Mouse (Mus musculus) hindbrain, embryonic 11.5 days (tissue): ENCODE measurements at regions not wholly inside any gene's neighbourhood (a gene's known extent, or its start where the extent isn't known, plus 50 kb on each side); places are given as distances from the start of the nearest gene placed in this dataset.
"Not testable (repeated sequence)": the region's sequence is repeated elsewhere in the genome, so short reads cannot be mapped to it uniquely, and the experiment has no call there.

ENCODE experiments used
- ATAC-seq: fragments of 200-750 bp; cut with Nextera tagmentation; 2 replicates; pipeline ENCODE4 v1.8.0; 2017; ENCODE audit warnings: mild to moderate bottlenecking, moderate TSS enrichment, moderate library complexity; ENCODE audit not compliant: low FRiP score
- DNase-seq: peaks from one replicate; pipeline ENCODE4 v3.0.0-alpha.2; 2015; ENCODE audit warnings: low spot score
- H3K27ac ChIP-seq: fragments of 300-500 bp; sonication (generic); 2 replicates; pipeline ENCODE4 v1.5.1; 2014; ENCODE audit warnings: mild to moderate bottlenecking, low read depth, low read length
- H3K27me3 ChIP-seq: fragments of 300-500 bp; sonication (generic); 2 replicates; pipeline ENCODE4 v1.6.1; 2014; ENCODE audit warnings: mild to moderate bottlenecking, low read length, moderate library complexity, mixed read lengths; ENCODE audit not compliant: control insufficient read depth, insufficient read depth
- H3K36me3 ChIP-seq: fragments of 300-500 bp; sonication (generic); 2 replicates; pipeline ENCODE4 v1.6.1; 2014; ENCODE audit warnings: mild to moderate bottlenecking, low read length, moderate library complexity, mixed read lengths; ENCODE audit not compliant: control insufficient read depth, insufficient read depth
- H3K4me1 ChIP-seq: fragments of 300-500 bp; sonication (generic); replicated peaks from 2 replicates; pipeline ENCODE4 v1.6.1; 2014; ENCODE audit warnings: low read length, mixed read lengths; ENCODE audit not compliant: control insufficient read depth, insufficient read depth
- H3K4me2 ChIP-seq: fragments of 300-500 bp; sonication (generic); replicated peaks from 2 replicates; pipeline ENCODE4 v1.6.1; 2014; ENCODE audit warnings: mild to moderate bottlenecking, low read depth, low read length
- H3K4me3 ChIP-seq: fragments of 300-500 bp; sonication (generic); 2 replicates; pipeline ENCODE4 v1.5.1; 2014; ENCODE audit warnings: low read depth, low read length
- H3K9ac ChIP-seq: fragments of 300-500 bp; sonication (generic); 2 replicates; pipeline ENCODE4 v1.6.1; 2014; ENCODE audit warnings: low read depth, low read length
- H3K9me3 ChIP-seq: fragments of 300-500 bp; sonication (generic); 2 replicates; pipeline ENCODE4 v1.6.1; 2016; ENCODE audit warnings: low read length; ENCODE audit not compliant: control insufficient read depth
- WGBS: fragments of 180-500 bp; shearing (Covaris S2); extraction: QIAGEN DNeasy Blood & Tissue Kit; methylation state at CpG from one replicate; pipeline ENCODE4 v1.1.7; 2014; 5-methylcytosine and 5-hydroxymethylcytosine counted together

DNA sequence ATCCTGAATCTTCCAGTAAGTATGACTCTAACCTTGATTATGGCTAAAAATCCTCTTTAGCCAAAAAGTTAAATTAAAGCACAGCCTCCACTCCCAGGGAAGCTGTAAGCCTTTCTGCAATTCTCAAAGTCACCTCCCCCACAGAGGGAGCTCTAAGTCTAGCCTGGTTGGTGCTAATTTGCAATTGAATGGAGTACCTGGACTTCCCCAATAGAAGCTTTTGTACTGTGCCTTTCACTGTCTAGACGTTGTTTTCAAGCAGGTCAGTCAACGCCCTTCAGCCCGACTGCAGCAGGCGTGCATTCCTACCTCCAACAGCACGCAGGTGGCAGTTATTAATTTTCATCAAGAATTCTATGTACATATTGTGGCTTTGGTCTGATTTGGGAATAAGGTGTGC, 87.2 kb downstream of the Catsperg2 start:
- H3K36me3 ChIP-seq, DNase-seq, H3K9me3 ChIP-seq, H3K27ac ChIP-seq, H3K4me2 ChIP-seq, H3K9ac ChIP-seq, ATAC-seq, H3K4me3 ChIP-seq, H3K27me3 ChIP-seq, H3K4me1 ChIP-seq: not testable (repeated sequence)
- WGBS: 79% methylated on average over 5 of the region's 5 CpGs

DNA sequence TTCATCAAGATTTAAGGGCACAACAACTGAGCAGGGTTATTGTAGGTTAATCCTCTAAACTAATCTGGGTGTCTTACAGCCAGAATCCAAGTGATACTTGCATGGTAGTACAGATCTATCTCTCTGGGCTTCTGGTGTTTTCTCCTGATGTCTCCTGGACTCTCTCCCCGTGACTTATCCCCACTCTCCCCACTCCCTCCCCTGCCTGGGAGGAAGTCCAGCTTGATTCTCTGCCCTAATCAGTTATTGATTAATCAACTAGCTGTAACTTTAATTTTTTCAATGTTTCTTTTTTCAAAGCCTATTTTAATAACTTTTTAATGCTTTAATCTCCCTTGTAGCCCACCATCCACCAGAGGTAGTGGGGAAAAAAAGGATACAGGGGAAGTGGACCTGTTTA, 83.9 kb upstream of the Sipa1l3 start:
- H3K9me3 ChIP-seq: no peaks in the 10 kb centered on the region
- H3K9ac ChIP-seq: no peak overlapping the region
- no peak overlapping the region for H3K4me2 ChIP-seq
- H3K36me3 ChIP-seq: no peaks in the 10 kb centered on the region
- no peak overlapping the region for H3K4me3 ChIP-seq
- ATAC-seq (no peak), DNase-seq (no peak)
- 54% methylated on average over 1 of the region's 1 CpGs for WGBS
- no peaks in the 10 kb centered on the region for H3K4me1 ChIP-seq
- no peaks in the 10 kb centered on the region for H3K27me3 ChIP-seq
- H3K27ac ChIP-seq: no peak overlapping the region

DNA sequence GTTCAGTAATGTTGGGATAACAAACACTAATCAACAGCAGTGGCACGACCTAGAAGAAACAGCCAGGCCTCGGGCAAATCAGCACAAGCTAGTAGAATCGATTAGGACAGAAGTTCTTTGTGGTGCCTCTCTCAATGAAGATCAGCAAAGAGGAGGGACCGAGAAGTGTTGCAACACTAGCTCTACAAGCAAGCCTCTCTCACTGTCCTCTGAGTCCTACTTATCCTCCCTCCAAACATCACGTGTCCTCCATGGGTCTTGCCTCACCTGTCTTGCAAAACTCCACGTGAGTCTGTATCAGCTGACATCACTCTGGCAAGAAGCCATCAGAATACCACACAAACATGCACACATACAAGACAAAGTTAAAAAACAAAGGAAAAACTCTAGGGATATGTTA, 82.9 kb upstream of the Sipa1l3 start:
- no peak overlapping the region for H3K4me3 ChIP-seq
- H3K36me3 ChIP-seq: no peaks in the 10 kb centered on the region
- DNase-seq (no peak), ATAC-seq (no peak)
- no peak overlapping the region for H3K4me2 ChIP-seq
- H3K9me3 ChIP-seq: no peaks in the 10 kb centered on the region
- H3K4me1 ChIP-seq: no peaks in the 10 kb centered on the region
- no peak overlapping the region for H3K27ac ChIP-seq
- H3K9ac ChIP-seq: no peak overlapping the region
- no peaks in the 10 kb centered on the region for H3K27me3 ChIP-seq
- WGBS: 78% methylated on average over 6 of the region's 6 CpGs

DNA sequence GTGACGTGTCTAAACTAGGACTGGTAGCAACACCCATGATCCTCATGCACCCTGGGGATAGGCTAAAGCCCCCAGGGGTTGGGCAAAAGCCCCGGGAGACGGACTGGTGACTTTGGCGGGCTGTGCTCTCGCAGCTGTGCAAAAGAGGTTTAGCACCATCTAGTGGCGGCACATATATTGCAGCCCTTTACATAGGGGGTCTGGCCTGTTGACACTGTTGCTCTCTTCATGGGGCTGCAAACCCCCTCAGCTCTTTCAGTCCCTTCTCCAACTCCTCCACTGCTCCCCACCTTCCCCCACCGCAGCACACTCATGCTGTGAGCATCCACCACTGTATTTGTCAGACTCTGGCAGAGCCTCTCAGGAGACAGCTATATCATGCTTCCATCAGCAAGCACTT, 78.8 kb upstream of the Sipa1l3 start:
- ATAC-seq: not testable (repeated sequence)
- 35% methylated on average over 7 of the region's 7 CpGs for WGBS

DNA sequence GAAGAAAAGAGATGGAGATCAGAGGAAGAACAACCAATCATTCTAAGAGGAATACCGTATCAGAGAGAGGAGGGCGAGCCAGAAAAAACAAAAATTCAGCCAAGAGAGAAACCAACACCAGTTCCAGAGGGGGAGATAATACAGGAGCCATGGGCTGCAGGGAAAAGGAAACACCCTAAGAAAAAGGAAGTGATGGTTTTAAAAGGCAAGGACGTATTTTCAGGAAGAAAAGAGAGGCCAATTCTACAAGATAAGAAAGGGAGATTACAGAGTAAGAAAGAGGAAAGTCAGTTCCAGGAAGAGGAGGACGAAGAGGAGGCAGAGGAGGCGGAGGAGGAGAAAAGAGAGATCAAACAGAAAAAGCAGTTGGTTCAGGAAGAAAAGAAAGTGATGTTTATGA, 59.7 kb upstream of the Sipa1l3 start:
- no peak overlapping the region for H3K4me3 ChIP-seq
- ATAC-seq: no peak
- 77% methylated on average over 5 of the region's 5 CpGs for WGBS
- H3K36me3 ChIP-seq: no peaks in the 10 kb centered on the region
- H3K9ac ChIP-seq: no peak overlapping the region
- H3K4me2 ChIP-seq: no peak overlapping the region
- H3K27me3 ChIP-seq: no peaks in the 10 kb centered on the region
- no peak overlapping the region for H3K27ac ChIP-seq
- no peaks in the 10 kb centered on the region for H3K4me1 ChIP-seq
- DNase-seq: no peak
- no peaks in the 10 kb centered on the region for H3K9me3 ChIP-seq

More for the DNA sequence above, 78.8 kb upstream of the Sipa1l3 start:
- not testable (repeated sequence) for H3K9me3 ChIP-seq, H3K4me1 ChIP-seq, H3K4me2 ChIP-seq, H3K36me3 ChIP-seq, H3K9ac ChIP-seq, H3K27ac ChIP-seq, H3K4me3 ChIP-seq, H3K27me3 ChIP-seq
- peak; percentile 73 for DNase-seq

DNA sequence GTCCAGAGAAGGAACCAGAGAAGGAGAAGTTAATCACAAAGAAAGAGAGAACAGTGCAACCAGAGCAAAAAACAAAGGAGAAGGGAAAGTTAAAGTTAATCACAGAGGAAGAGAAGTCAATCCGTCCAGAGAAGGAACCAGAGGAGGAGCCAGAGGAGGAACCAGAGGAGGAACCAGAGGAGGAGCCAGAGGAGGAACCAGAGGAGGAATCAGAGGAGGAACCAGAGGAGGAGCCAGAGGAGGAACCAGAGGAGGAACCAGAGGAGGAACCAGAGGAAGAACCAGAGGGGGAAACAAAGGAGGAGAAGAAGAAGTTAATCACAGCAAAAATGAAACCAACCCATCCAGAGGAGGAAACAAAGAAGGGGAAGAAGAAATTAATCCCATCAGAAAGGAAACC, 57.2 kb upstream of the Sipa1l3 start:
- DNase-seq (no peak), ATAC-seq (no peak)
- Histone ChIP-seq H3K4me1 (no peaks in the 10 kb centered on the region), H3K36me3 (no peaks in the 10 kb centered on the region), H3K9ac (no peak overlapping the region), H3K27me3 (no peaks in the 10 kb centered on the region), H3K4me2 (no peak overlapping the region), H3K9me3 (no peaks in the 10 kb centered on the region), H3K4me3 (no peak overlapping the region), H3K27ac (no peak overlapping the region)
- 40% methylated on average over 1 of the region's 1 CpGs for WGBS
